Mouse (Mus musculus) CH12.LX (cell line): Measurements from ENCODE around the gene Dnase1l1. TPM values are rescaled to one million over a fixed set of nuclear protein-coding genes. Genes with fewer than 3 reads are reported as not detected.

Experiments
- DNase-seq: peaks from one replicate; pipeline ENCODE4 v3.0.0-alpha.2; 2013; ENCODE audit errors: extremely low read depth
- H3K27ac ChIP-seq: 2 replicates; pipeline ENCODE4 v1.5.1; 2012; ENCODE audit warnings: low read depth, mild to moderate bottlenecking, control low read depth, moderate library complexity; ENCODE audit not compliant: insufficient read depth
- H3K27me3 ChIP-seq: replicated peaks from 2 replicates; pipeline ENCODE3; 2012; ENCODE audit warnings: inconsistent platforms
- H3K36me3 ChIP-seq, 2 experiments: replicated peaks in 1 of 2; 2 replicates each; pipeline versions ENCODE3 to v1.6.1; 2012; ENCODE audit warnings: inconsistent platforms in 1 of 2, low read length in 1 of 2, mild to moderate bottlenecking in 1 of 2, mixed read lengths in 1 of 2, moderate library complexity in 1 of 2; ENCODE audit not compliant: control insufficient read depth in 1 of 2, insufficient read depth in 1 of 2
- H3K4me1 ChIP-seq, 2 experiments: 2 replicates each; pipeline ENCODE4 v1.6.1; 2012; ENCODE audit warnings: inconsistent platforms in 1 of 2, moderate library complexity in 1 of 2; ENCODE audit not compliant: insufficient read depth in 2 of 2, control insufficient read depth in 1 of 2
- H3K4me2 ChIP-seq: 2 replicates; pipeline ENCODE4 v1.6.1; 2012; ENCODE audit warnings: low read depth, mild to moderate bottlenecking, control low read depth; ENCODE audit not compliant: poor library complexity, insufficient read depth, severe bottlenecking
- H3K4me3 ChIP-seq, 3 experiments: fragments of 150-350 bp in 1 of 3; sonication (generic) in 1 of 3; replicated peaks in 1 of 3; 2 replicates each; pipeline versions ENCODE3 to v1.5.1; 2011 to 2012; ENCODE audit warnings: low read depth in 2 of 3, low read length in 2 of 3, mild to moderate bottlenecking in 2 of 3, moderate library complexity in 2 of 3, control low read depth in 1 of 3, improper control_type of control experiment in 1 of 3, inconsistent platforms in 1 of 3, mixed read lengths in 1 of 3; ENCODE audit not compliant: poor library complexity in 1 of 3
- H3K79me2 ChIP-seq: replicated peaks from 2 replicates; pipeline ENCODE4 v1.6.1; 2012; ENCODE audit warnings: mild to moderate bottlenecking, moderate library complexity; ENCODE audit not compliant: control insufficient read depth, poor library complexity, insufficient read depth, severe bottlenecking; ENCODE audit errors: extremely low read depth
- H3K9ac ChIP-seq: 2 replicates; pipeline ENCODE4 v1.6.1; 2012; ENCODE audit warnings: low read depth, mild to moderate bottlenecking, control low read depth, moderate library complexity; ENCODE audit not compliant: insufficient read depth
- H3K9me3 ChIP-seq: replicated peaks from 2 replicates; pipeline ENCODE3; 2012; ENCODE audit warnings: low read length, inconsistent platforms, mixed read lengths
- CHD1 ChIP-seq: IDR thresholded peaks from 2 replicates; pipeline ENCODE4 v1.6.1; 2012; ENCODE audit warnings: low read depth, low read length, improper control_type of control experiment, inconsistent platforms
- CHD2 ChIP-seq: IDR thresholded peaks from 2 replicates; pipeline ENCODE4 v1.6.1; 2011; ENCODE audit warnings: low read length, improper control_type of control experiment
- CTCF ChIP-seq, 2 experiments: IDR thresholded peaks in 1 of 2; conservative IDR thresholded peaks in 1 of 2; 2 replicates each; pipeline ENCODE4 v1.5.1; 2011 to 2012; ENCODE audit warnings: low read depth in 2 of 2, low read length in 2 of 2, improper control_type of control experiment in 1 of 2, inconsistent platforms in 1 of 2, mild to moderate bottlenecking in 1 of 2, moderate library complexity in 1 of 2
- ETS1 ChIP-seq: conservative IDR thresholded peaks from 2 replicates; pipeline ENCODE4 v1.6.1; 2012; ENCODE audit warnings: low read depth, mild to moderate bottlenecking, inconsistent platforms, low read length, improper control_type of control experiment, moderate library complexity
- GABPA ChIP-seq: IDR thresholded peaks from 2 replicates; pipeline ENCODE4 v1.6.1; 2012; ENCODE audit warnings: low read depth, low read length, improper control_type of control experiment, inconsistent platforms; ENCODE audit not compliant: insufficient replicate concordance
- HCFC1 ChIP-seq: IDR thresholded peaks from 2 replicates; pipeline ENCODE4 v1.6.1; 2012; ENCODE audit warnings: low read depth, mild to moderate bottlenecking, inconsistent platforms, low read length, improper control_type of control experiment
- JUND ChIP-seq: conservative IDR thresholded peaks from 2 replicates; pipeline ENCODE4 v1.6.1; 2011; ENCODE audit warnings: low read depth, low read length, improper control_type of control experiment
- KAT2A ChIP-seq: IDR thresholded peaks from 2 replicates; pipeline ENCODE4 v1.6.1; 2012; ENCODE audit warnings: low read length, improper control_type of control experiment, inconsistent platforms; ENCODE audit not compliant: insufficient replicate concordance
- MAFK ChIP-seq: IDR thresholded peaks from 2 replicates; pipeline ENCODE4 v1.6.1; 2011; ENCODE audit warnings: low read length, improper control_type of control experiment; ENCODE audit not compliant: insufficient replicate concordance
- MAZ ChIP-seq: IDR thresholded peaks from 2 replicates; pipeline ENCODE4 v1.6.1; 2012; ENCODE audit warnings: low read depth, mild to moderate bottlenecking, inconsistent platforms, low read length, improper control_type of control experiment, moderate library complexity
- MEF2A ChIP-seq: IDR thresholded peaks from 2 replicates; pipeline ENCODE4 v1.6.1; 2014; ENCODE audit warnings: low read depth, mild to moderate bottlenecking, inconsistent platforms, low read length, improper control_type of control experiment, borderline replicate concordance
- MYC ChIP-seq: IDR thresholded peaks from 2 replicates; pipeline ENCODE4 v1.6.1; 2011; ENCODE audit warnings: low read depth, mild to moderate bottlenecking, improper control_type of control experiment, low read length
- NELFE ChIP-seq: IDR thresholded peaks from 2 replicates; pipeline ENCODE4 v1.6.1; 2011; ENCODE audit warnings: low read depth, low read length, improper control_type of control experiment
- NRF1 ChIP-seq: IDR thresholded peaks from 2 replicates; pipeline ENCODE4 v1.6.1; 2014; ENCODE audit warnings: low read depth, mild to moderate bottlenecking, inconsistent platforms, low read length, improper control_type of control experiment, moderate library complexity
- PAX5 ChIP-seq: IDR thresholded peaks from 2 replicates; pipeline ENCODE4 v1.6.1; 2012; ENCODE audit warnings: low read length, inconsistent platforms, mixed read lengths
- POLR2A ChIP-seq: IDR thresholded peaks from 2 replicates; pipeline ENCODE4 v1.6.1; 2011; ENCODE audit warnings: low read depth, mild to moderate bottlenecking, improper control_type of control experiment, low read length
- POLR2AphosphoS2 ChIP-seq: IDR thresholded peaks from 2 replicates; pipeline ENCODE4 v1.6.1; 2011; ENCODE audit warnings: low read depth, low read length, improper control_type of control experiment
- RAD21 ChIP-seq: IDR thresholded peaks from 2 replicates; pipeline ENCODE4 v1.6.1; 2011; ENCODE audit warnings: low read depth, mild to moderate bottlenecking, low read length, improper control_type of control experiment, moderate library complexity
- SIN3A ChIP-seq: IDR thresholded peaks from 2 replicates; pipeline ENCODE4 v1.6.1; 2012; ENCODE audit warnings: low read length, improper control_type of control experiment, inconsistent platforms
- TBP ChIP-seq: conservative IDR thresholded peaks from 2 replicates; pipeline ENCODE4 v1.6.1; 2011; ENCODE audit warnings: low read depth, low read length, improper control_type of control experiment
- TCF12 ChIP-seq: IDR thresholded peaks from 2 replicates; pipeline ENCODE4 v1.6.1; 2014; ENCODE audit warnings: low read depth, mild to moderate bottlenecking, inconsistent platforms, low read length, improper control_type of control experiment
- UBTF ChIP-seq: IDR thresholded peaks from 2 replicates; pipeline ENCODE4 v1.6.1; 2012; ENCODE audit warnings: low read depth, mild to moderate bottlenecking, inconsistent platforms, low read length, improper control_type of control experiment, moderate library complexity
- USF1 ChIP-seq: IDR thresholded peaks from 2 replicates; pipeline ENCODE4 v1.6.1; 2014; ENCODE audit warnings: low read depth, mild to moderate bottlenecking, inconsistent platforms, low read length, improper control_type of control experiment
- ZKSCAN1 ChIP-seq: IDR thresholded peaks from 2 replicates; pipeline ENCODE4 v1.6.1; 2012; ENCODE audit warnings: low read depth, inconsistent platforms, low read length, improper control_type of control experiment, borderline replicate concordance
- ZMIZ1 ChIP-seq: IDR thresholded peaks from 2 replicates; pipeline ENCODE4 v1.6.1; 2012; ENCODE audit warnings: low read depth, mild to moderate bottlenecking, inconsistent platforms, low read length, improper control_type of control experiment
- ZNF384 ChIP-seq: IDR thresholded peaks from 2 replicates; pipeline ENCODE4 v1.6.1; 2012; ENCODE audit warnings: low read depth, low read length, improper control_type of control experiment, inconsistent platforms
- dilution Hi-C: fragments of 300-500 bp; cut with MboI; formaldehyde crosslinking; loops from 2 replicates; pipeline ENCODE4 v1.14.3; 2020; ENCODE audit warnings: low sequenced_read_pairs; ENCODE audit not compliant: extremely low pct_unique_long_range_greater_than_20kb, extremely low pct_ligation_motif_present
- in situ Hi-C: fragments of 300-500 bp; cut with MboI; formaldehyde crosslinking; loops from 3 replicates; pipeline ENCODE4 v1.14.3; 2019; ENCODE audit warnings: low sequenced_read_pairs, low pct_ligation_motif_present, low pct_unique_long_range_greater_than_20kb, mixed read lengths
- polyA plus RNA-seq: library from polyadenylated mRNA; unstranded; fragments of >175 nt; gene quantifications from 2 replicates; pipeline ENCODE4 v1.2.1, GENCODE M21; 2012; ENCODE audit warnings: low read depth; ENCODE audit not compliant: insufficient read length
- total RNA-seq, 2 experiments: library from RNA; depleted of rRNA; stranded (reverse); fragments of 300-350 nt in 1 of 2; fragments of >200 nt in 1 of 2; gene quantifications; 2 replicates each; pipeline ENCODE4 v1.2.3; 2012 to 2014

The Dnase1l1 gene
- total and polyA plus RNA-seq, 3 experiments: 4.3 to 5.1 (median 4.7) TPM

- peaks cover 71 to 81% of the 10 kb centered on the region in 2 experiments for H3K36me3 ChIP-seq
- H3K4me2 ChIP-seq: peak within 1 kb of the TSS; percentile 62
- TF ChIP-seq TBP (peak; percentile 65; the same call in 1 of the 2 replicates), CHD2 (0 out of 2 replicates have a peak, but pooled peaks have one; percentile 39), SIN3A (peak; percentile 66; the same call in 1 of the 2 replicates), POLR2AphosphoS2 (peak; percentile 78; the same call in 1 of the 2 replicates), POLR2A (peak; percentile 84), UBTF (no peak), PAX5 (no peak), KAT2A (peak; percentile 87; the same call in 1 of the 2 replicates), MAZ (no peak), NRF1 (peak; percentile 61), JUND (no peak), NELFE (peak; percentile 72; the same call in 1 of the 2 replicates), MAFK (no peak), MEF2A (0 out of 2 replicates have a peak, but pooled peaks have one; percentile 18), TCF12 (peak; percentile 85)
- peaks cover 0 to 32% of the 10 kb centered on the region in 2 experiments; a peak in 1 of 4 replicates for H3K4me1 ChIP-seq
- H3K27ac ChIP-seq: peak within 1 kb of the TSS; percentile 62
- H3K27me3 ChIP-seq: no peaks in the 10 kb centered on the region
- dilution Hi-C loops: no loop called here
- peak within 1 kb of the TSS; percentile 65 to 85 (median 69) for H3K4me3 ChIP-seq
- peaks cover 20% of the 10 kb centered on the region for H3K79me2 ChIP-seq
- no peaks in the 10 kb centered on the region for H3K9me3 ChIP-seq
- in situ Hi-C loops: no loop called here
- peak within 1 kb of the TSS; percentile 75 for H3K9ac ChIP-seq
- peak; percentile 61 for DNase-seq
Measured at GRCm38 (mm10) chrX:74304867-74305700, 22.9 kb upstream of the Dnase1l1 start, which contains the start of gene Gdi1. Gene Gdi1, plus strand, starts transcription at chrX:74304998.

GRCm38 (mm10) chrX:74299721-74300120 is 17.6 kb upstream of the Dnase1l1 start:
- H3K4me1 ChIP-seq: peaks cover 0 to 40% of the 10 kb centered on the region in 2 experiments; a peak in 2 of 4 replicates
- H3K79me2 ChIP-seq: no peaks in the 10 kb centered on the region; the same call in 1 of the 2 replicates
- DNase-seq: no peak
- in situ Hi-C loops (no loop called here), dilution Hi-C loops (no loop called here)
- no peaks in the 10 kb centered on the region for H3K9me3 ChIP-seq
- H3K9ac ChIP-seq: no peak overlapping the region
- H3K36me3 ChIP-seq: peaks cover 42 to 53% of the 10 kb centered on the region in 2 experiments
- H3K4me3 ChIP-seq: no peak overlapping the region
- H3K27ac ChIP-seq: no peak overlapping the region
- TF ChIP-seq GABPA: no peak
- TF ChIP-seq MYC: no peak
- TF ChIP-seq ETS1: no peak
- TF ChIP-seq USF1: no peak
- TF ChIP-seq CTCF (conservative IDR thresholded peaks at IDR 0.05 in 1 of 2, IDR thresholded peaks at IDR 0.05 in 1 of 2; ENCODE audit: low read depth in 2 of 2, low read length in 2 of 2): no peak
- TF ChIP-seq POLR2A: no peak
- no peak for TF ChIP-seq HCFC1
- TF ChIP-seq MEF2A: no peak
- TF ChIP-seq RAD21: no peak
- no peak for TF ChIP-seq ZNF384
- TF ChIP-seq CHD1: no peak
- no peak for TF ChIP-seq ZMIZ1
- no peak for TF ChIP-seq ZKSCAN1
- TF ChIP-seq SIN3A: no peak
- TF ChIP-seq TBP: no peak
- no peaks in the 10 kb centered on the region for H3K27me3 ChIP-seq
- H3K4me2 ChIP-seq: no peak overlapping the region
